Mouse (Mus musculus) midbrain, embryonic 15.5 days (tissue): ENCODE measurements at regions not wholly inside any gene's neighbourhood (a gene's known extent, or its start where the extent isn't known, plus 50 kb on each side); places are given as distances from the start of the nearest gene placed in this dataset.

ENCODE experiments used
- ATAC-seq: fragments of 200-750 bp; cut with Nextera tagmentation; replicated peaks from 2 replicates; pipeline ENCODE4 v1.8.0; 2017; ENCODE audit warnings: moderate TSS enrichment
- H3K27ac ChIP-seq: fragments of 300-500 bp; sonication (generic); 2 replicates; pipeline ENCODE4 v1.5.1; 2015; ENCODE audit warnings: mild to moderate bottlenecking, inconsistent platforms
- H3K27me3 ChIP-seq: fragments of 300-500 bp; sonication (generic); replicated peaks from 2 replicates; pipeline ENCODE4 v1.6.1; 2015; ENCODE audit warnings: inconsistent platforms
- H3K36me3 ChIP-seq: fragments of 300-500 bp; sonication (generic); replicated peaks from 2 replicates; pipeline ENCODE4 v1.6.1; 2015; ENCODE audit warnings: inconsistent platforms
- H3K4me1 ChIP-seq: fragments of 300-500 bp; sonication (generic); 2 replicates; pipeline ENCODE4 v1.6.1; 2015; ENCODE audit warnings: inconsistent platforms
- H3K4me2 ChIP-seq: fragments of 300-500 bp; sonication (generic); 2 replicates; pipeline ENCODE4 v1.6.1; 2015; ENCODE audit warnings: inconsistent platforms, mild to moderate bottlenecking, moderate library complexity
- H3K4me3 ChIP-seq: fragments of 300-500 bp; sonication (generic); 2 replicates; pipeline ENCODE4 v1.5.1; 2015; ENCODE audit warnings: mild to moderate bottlenecking, inconsistent platforms
- H3K9ac ChIP-seq: fragments of 300-500 bp; sonication (generic); 2 replicates; pipeline ENCODE4 v1.6.1; 2015; ENCODE audit warnings: mild to moderate bottlenecking, inconsistent platforms
- H3K9me3 ChIP-seq: fragments of 300-500 bp; sonication (generic); 2 replicates; pipeline ENCODE4 v1.6.1; 2016; ENCODE audit warnings: inconsistent platforms
- WGBS: fragments of 180-500 bp; shearing (Covaris S2); methylation state at CpG from one replicate; pipeline ENCODE4 v1.1.7; 2015; ENCODE audit warnings: mixed read lengths; 5-methylcytosine and 5-hydroxymethylcytosine counted together

- H3K27me3 ChIP-seq = no peaks in the 10 kb centered on the region
- ATAC-seq = no peak
- WGBS = 74% methylated on average over 3 of the region's 3 CpGs
- H3K36me3 ChIP-seq = no peaks in the 10 kb centered on the region
- H3K27ac ChIP-seq = no peak overlapping the region
- H3K9me3 ChIP-seq = no peaks in the 10 kb centered on the region
- no peak overlapping the region for H3K9ac ChIP-seq
- no peaks in the 10 kb centered on the region for H3K4me1 ChIP-seq
- no peak overlapping the region for H3K4me2 ChIP-seq
- H3K4me3 ChIP-seq = no peak overlapping the region
Measured at GRCm38 (mm10) chrX:135060184-135060583, 51.2 kb upstream of the Zmat1 start.

GRCm38 (mm10) chrX:135058949-135059348 is 49.9 kb upstream of the Zmat1 start:
- no peak overlapping the region for H3K4me2 ChIP-seq
- WGBS = 59% methylated on average over 3 of the region's 3 CpGs
- no peak for ATAC-seq
- H3K27ac ChIP-seq = no peak overlapping the region
- H3K4me3 ChIP-seq = no peak overlapping the region
- no peaks in the 10 kb centered on the region for H3K4me1 ChIP-seq
- H3K9me3 ChIP-seq = no peaks in the 10 kb centered on the region
- no peak overlapping the region for H3K9ac ChIP-seq
- H3K27me3 ChIP-seq = peaks cover 2% of the 10 kb centered on the region; the same call in 1 of the 2 replicates
- H3K36me3 ChIP-seq = no peaks in the 10 kb centered on the region
